Mouse (Mus musculus) large intestine, adult 2 months (tissue): ENCODE measurements at regions not wholly inside any gene's neighbourhood (a gene's known extent, or its start where the extent isn't known, plus 50 kb on each side); places are given as distances from the start of the nearest gene placed in this dataset.

Source experiments
- DNase-seq: peaks from one replicate; pipeline ENCODE4 v3.0.0-alpha.2; 2012; ENCODE audit warnings: low read depth, low spot score
- WGBS: fragments of 180-500 bp; shearing (Covaris S2); methylation state at CpG from one replicate; pipeline ENCODE4 v1.1.7; 2018; 5-methylcytosine and 5-hydroxymethylcytosine counted together

GRCm38 (mm10) chr2:115250019-115250807 lies 331.3 kb upstream of the BC052040 start:
- WGBS = 45% methylated on average over 5 of the region's 5 CpGs
- DNase-seq = no peak

GRCm38 (mm10) chr2:115257391-115257790 lies 324.1 kb upstream of the BC052040 start:
- 81% methylated on average over 2 of the region's 2 CpGs for WGBS
- DNase-seq = no peak

- 70% methylated on average over 7 of the region's 7 CpGs for WGBS
These were observed 313.3 kb upstream of the BC052040 start for GRCm38 (mm10) chr2:115268247-115268646.

GRCm38 (mm10) chr2:115277421-115277820 lies 304.1 kb upstream of the BC052040 start:
- no peak for DNase-seq
- WGBS = 50% methylated on average over 4 of the region's 4 CpGs

More at GRCm38 (mm10) chr2:115268247-115268646, 313.3 kb upstream of the BC052040 start:
- DNase-seq = no peak

- DNase-seq = no peak
- 85% methylated on average over 2 of the region's 2 CpGs for WGBS
These were observed 288.5 kb upstream of the BC052040 start for GRCm38 (mm10) chr2:115293020-115293419.

- 78% methylated on average over 6 of the region's 6 CpGs for WGBS
- DNase-seq = no peak
These were observed 284.1 kb upstream of the BC052040 start for GRCm38 (mm10) chr2:115297463-115297862.

GRCm38 (mm10) chr2:115307248-115307647 lies 274.3 kb upstream of the BC052040 start:
- no peak for DNase-seq
- 52% methylated on average over 4 of the region's 4 CpGs for WGBS

- 71% methylated on average over 4 of the region's 4 CpGs for WGBS
- DNase-seq = no peak
These were observed 271.5 kb upstream of the BC052040 start for GRCm38 (mm10) chr2:115309856-115310631.

GRCm38 (mm10) chr2:115318551-115318950 lies 263.0 kb upstream of the BC052040 start:
- WGBS = 75% methylated on average over 3 of the region's 3 CpGs

GRCm38 (mm10) chr2:115322582-115322981 lies 258.9 kb upstream of the BC052040 start:
- 38% methylated on average over 5 of the region's 5 CpGs for WGBS
- DNase-seq = no peak

More at GRCm38 (mm10) chr2:115318551-115318950, 263.0 kb upstream of the BC052040 start:
- no peak for DNase-seq

- 78% methylated on average over 2 of the region's 2 CpGs for WGBS
- no peak for DNase-seq
These were observed 255.0 kb upstream of the BC052040 start for GRCm38 (mm10) chr2:115326526-115326925.

GRCm38 (mm10) chr2:115338178-115338577 lies 243.3 kb upstream of the BC052040 start:
- DNase-seq = no peak
- 45% methylated on average over 7 of the region's 7 CpGs for WGBS

GRCm38 (mm10) chr2:115339034-115339433 lies 242.5 kb upstream of the BC052040 start:
- 60% methylated on average over 4 of the region's 4 CpGs for WGBS
- no peak for DNase-seq

- no peak for DNase-seq
- WGBS = 93% methylated on average over 14 of the region's 14 CpGs
These were observed 239.2 kb upstream of the BC052040 start for GRCm38 (mm10) chr2:115342360-115342759.

- 48% methylated on average over 6 of the region's 6 CpGs for WGBS
- no peak for DNase-seq
These were observed 235.0 kb upstream of the BC052040 start for GRCm38 (mm10) chr2:115346551-115346950.

GRCm38 (mm10) chr2:115348263-115348662 lies 233.3 kb upstream of the BC052040 start:
- WGBS = 13% methylated on average over 2 of the region's 2 CpGs
- DNase-seq = no peak

GRCm38 (mm10) chr2:115371072-115371471 lies 210.4 kb upstream of the BC052040 start:
- no peak for DNase-seq
- WGBS = 72% methylated on average over 6 of the region's 6 CpGs

- no peak for DNase-seq
- 83% methylated on average over 5 of the region's 5 CpGs for WGBS
These were observed 206.2 kb upstream of the BC052040 start for GRCm38 (mm10) chr2:115375336-115375735.

- 60% methylated on average over 13 of the region's 13 CpGs for WGBS
- no peak for DNase-seq
These were observed 196.9 kb upstream of the BC052040 start for GRCm38 (mm10) chr2:115384414-115385180.
